Mouse (Mus musculus): ENCODE data around the gene Nol8. TPM values are rescaled to one million over a fixed set of nuclear protein-coding genes. Genes with fewer than 3 reads are reported as not detected.
A peak's percentile ranks its signal among the peaks of the same experiment; 100 is the strongest.

Gene Nol8
- polyA plus RNA-seq, 1 experiment from 2014 or later, result 16.3 TPM

DNA sequence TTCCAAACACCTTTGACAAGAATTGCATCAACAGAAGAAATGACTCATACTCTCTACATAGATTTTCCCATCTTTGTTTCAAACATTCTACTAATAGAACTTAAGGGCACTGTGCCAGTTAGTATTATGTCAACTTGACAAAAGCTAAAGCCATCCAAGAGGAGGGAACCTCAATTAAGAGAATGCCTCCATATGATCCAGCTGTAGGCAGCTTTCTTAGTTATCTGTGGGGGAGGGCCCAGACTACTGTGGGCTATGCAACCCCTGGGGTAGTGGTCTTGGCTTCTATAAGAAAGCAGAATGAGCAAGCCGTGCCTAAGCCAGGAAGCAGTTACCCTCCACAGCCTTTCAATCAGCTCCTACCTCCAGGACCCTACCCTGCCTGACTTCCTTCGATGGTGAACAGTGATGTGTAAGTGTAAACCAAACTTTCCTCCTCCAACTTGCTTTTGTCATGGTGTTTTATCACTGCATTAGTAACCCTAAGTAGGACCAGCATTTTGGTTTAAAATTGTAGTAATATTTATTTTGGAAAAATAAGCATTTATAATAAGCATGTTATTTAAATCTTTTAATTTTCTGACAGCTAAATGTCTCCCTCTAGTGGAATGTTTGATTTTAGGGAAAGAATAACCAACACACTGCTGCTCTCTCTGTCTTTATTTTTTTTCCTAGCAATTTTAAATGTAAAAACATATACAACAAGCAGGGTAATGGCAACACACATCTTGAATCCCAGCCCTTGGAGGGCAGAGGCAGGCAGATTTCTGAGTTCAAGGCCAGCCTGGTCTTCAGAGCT lies 7.9 kb upstream of the Nol8 start:
- no peak for ATAC-seq (replicated peaks; ENCODE audit: low FRiP score)
- H3K27ac ChIP-seq, result no peak overlapping the region
- 83% methylated on average over 2 of the region's 2 CpGs for WGBS
- H3K4me1 ChIP-seq, result no peaks in the 10 kb centered on the region
- no peak overlapping the region for H3K4me2 ChIP-seq
- H3K9ac ChIP-seq, result no peak overlapping the region
- peaks cover 7% of the 10 kb centered on the region for H3K36me3 ChIP-seq
- no peaks in the 10 kb centered on the region for H3K9me3 ChIP-seq (replicated peaks)
- no peaks in the 10 kb centered on the region for H3K27me3 ChIP-seq
- no peak overlapping the region for H3K4me3 ChIP-seq (replicated peaks)

GRCm38 (mm10) chr13:49646019-49646418 lies 6.9 kb upstream of the Nol8 start:
- Histone ChIP-seq H3K36me3 (peaks cover 4% of the 10 kb centered on the region; the same call in 1 of the 2 replicates), H3K4me2 (no peak overlapping the region), H3K9me3 (replicated peaks) (no peaks in the 10 kb centered on the region), H3K27ac (no peak overlapping the region), H3K4me3 (replicated peaks) (no peak overlapping the region), H3K4me1 (no peaks in the 10 kb centered on the region), H3K9ac (no peak overlapping the region), H3K27me3 (no peaks in the 10 kb centered on the region)
- 91% methylated on average over 1 of the region's 1 CpGs for WGBS
- no peak for ATAC-seq (replicated peaks; ENCODE audit: low FRiP score)

GRCm38 (mm10) chr13:49651136-49651535 lies 1.7 kb upstream of the Nol8 start:
- Histone ChIP-seq H3K27me3 (no peaks in the 10 kb centered on the region), H3K9ac (no peak overlapping the region), H3K4me2 (peak overlapping the region; percentile 87), H3K9me3 (replicated peaks) (no peaks in the 10 kb centered on the region), H3K4me3 (replicated peaks) (peak overlapping the region; percentile 91; the same call in 1 of the 2 replicates), H3K27ac (no peak overlapping the region), H3K4me1 (peaks cover 22% of the 10 kb centered on the region), H3K36me3 (peaks cover 8% of the 10 kb centered on the region; the same call in 1 of the 2 replicates)
- ATAC-seq (replicated peaks; ENCODE audit: low FRiP score), result no peak
- WGBS, result 59% methylated on average over 2 of the region's 2 CpGs

GRCm38 (mm10) chr13:49651781-49652351 lies 1.0 kb upstream of the Nol8 start:
- no peak overlapping the region for H3K27ac ChIP-seq
- peaks cover 9% of the 10 kb centered on the region; the same call in 1 of the 2 replicates for H3K36me3 ChIP-seq
- no peaks in the 10 kb centered on the region for H3K27me3 ChIP-seq
- H3K9ac ChIP-seq, result peak overlapping the region; percentile 69
- peaks cover 22% of the 10 kb centered on the region for H3K4me1 ChIP-seq
- 3% methylated on average over 4 of the region's 4 CpGs for WGBS
- no peaks in the 10 kb centered on the region for H3K9me3 ChIP-seq (replicated peaks)
- H3K4me2 ChIP-seq, result peak overlapping the region; percentile 87
- ATAC-seq (replicated peaks; ENCODE audit: low FRiP score), result no peak
- peak overlapping the region; percentile 91 for H3K4me3 ChIP-seq (replicated peaks)

GRCm38 (mm10) chr13:49653180-49653541 lies 283 bp downstream of the Nol8 start:
- H3K27me3 ChIP-seq, result no peaks in the 10 kb centered on the region
- WGBS, result under 1% methylated on average over 16 of the region's 16 CpGs
- H3K27ac ChIP-seq, result peak overlapping the region; percentile 81
- peak overlapping the region; percentile 91 for H3K4me3 ChIP-seq (replicated peaks)
- peak; percentile 85 for ATAC-seq (replicated peaks; ENCODE audit: low FRiP score)
- H3K36me3 ChIP-seq, result peaks cover 14% of the 10 kb centered on the region; the same call in 1 of the 2 replicates
- H3K4me1 ChIP-seq, result peaks cover 22% of the 10 kb centered on the region
- peak overlapping the region; percentile 87 for H3K4me2 ChIP-seq
- peak overlapping the region; percentile 54 for H3K9ac ChIP-seq
- H3K9me3 ChIP-seq (replicated peaks), result no peaks in the 10 kb centered on the region

- Histone ChIP-seq H3K4me1 (peaks cover 9% of the 10 kb centered on the region), H3K4me2 (no peak overlapping the region), H3K36me3 (peaks cover 55% of the 10 kb centered on the region), H3K9ac (no peak overlapping the region), H3K9me3 (replicated peaks) (no peaks in the 10 kb centered on the region), H3K27me3 (no peaks in the 10 kb centered on the region), H3K4me3 (replicated peaks) (no peak overlapping the region), H3K27ac (no peak overlapping the region)
- no peak for ATAC-seq (replicated peaks; ENCODE audit: low FRiP score)
- WGBS, result 84% methylated on average over 2 of the region's 2 CpGs
These were observed 24.9 kb downstream of the Nol8 start for GRCm38 (mm10) chr13:49677793-49678192.

- no peaks in the 10 kb centered on the region for H3K9me3 ChIP-seq (replicated peaks)
- no peaks in the 10 kb centered on the region for H3K27me3 ChIP-seq
- peak within 1 kb of the TSS; percentile 88 for H3K9ac ChIP-seq
- ATAC-seq (replicated peaks; ENCODE audit: low FRiP score), result peak; percentile 100
- 5% methylated on average over 26 of the region's 26 CpGs for WGBS
- peaks cover 18% of the 10 kb centered on the region for H3K4me1 ChIP-seq
- peaks cover 24% of the 10 kb centered on the region for H3K36me3 ChIP-seq
- peak within 1 kb of the TSS; percentile 84 for H3K4me2 ChIP-seq
- peak within 1 kb of the TSS; percentile 84 for H3K27ac ChIP-seq
- H3K4me3 ChIP-seq (replicated peaks), result peak within 1 kb of the TSS; percentile 94
These were observed 28.7 kb downstream of the Nol8 start, which contains the start of gene Iars for GRCm38 (mm10) chr13:49681351-49682232. Gene Iars (plus strand): TSS chr13:49682100.

GRCm38 (mm10) chr13:49682233-49682846 lies 29.5 kb downstream of the Nol8 start:
- Histone ChIP-seq H3K4me1 (peaks cover 18% of the 10 kb centered on the region), H3K27ac (peak overlapping the region; percentile 84), H3K9me3 (replicated peaks) (no peaks in the 10 kb centered on the region), H3K27me3 (no peaks in the 10 kb centered on the region), H3K4me3 (replicated peaks) (peak overlapping the region; percentile 94), H3K4me2 (peak overlapping the region; percentile 84), H3K36me3 (peaks cover 20% of the 10 kb centered on the region), H3K9ac (peak overlapping the region; percentile 88)
- WGBS, result 1% methylated on average over 20 of the region's 20 CpGs
- ATAC-seq (replicated peaks; ENCODE audit: low FRiP score), result peak; percentile 3; the same call in 1 of the 2 replicates

GRCm38 (mm10) chr13:49684266-49684665 lies 31.4 kb downstream of the Nol8 start:
- H3K4me3 ChIP-seq (replicated peaks), result no peak overlapping the region
- H3K27ac ChIP-seq, result no peak overlapping the region
- H3K4me1 ChIP-seq, result peaks cover 18% of the 10 kb centered on the region
- H3K9me3 ChIP-seq (replicated peaks), result no peaks in the 10 kb centered on the region
- H3K36me3 ChIP-seq, result peaks cover 26% of the 10 kb centered on the region
- no peak for ATAC-seq (replicated peaks; ENCODE audit: low FRiP score)
- no peaks in the 10 kb centered on the region for H3K27me3 ChIP-seq
- H3K9ac ChIP-seq, result no peak overlapping the region
- no peak overlapping the region for H3K4me2 ChIP-seq
- WGBS, result 79% methylated on average over 4 of the region's 4 CpGs

GRCm38 (mm10) chr13:49691056-49691455 lies 38.2 kb downstream of the Nol8 start:
- H3K9me3 ChIP-seq (replicated peaks), result no peaks in the 10 kb centered on the region
- no peak overlapping the region for H3K4me2 ChIP-seq
- no peaks in the 10 kb centered on the region for H3K27me3 ChIP-seq
- ATAC-seq (replicated peaks; ENCODE audit: low FRiP score), result no peak
- peaks cover 62% of the 10 kb centered on the region for H3K36me3 ChIP-seq
- H3K4me3 ChIP-seq (replicated peaks), result no peak overlapping the region
- no peak overlapping the region for H3K27ac ChIP-seq
- WGBS, result 98% methylated on average over 5 of the region's 5 CpGs
- no peaks in the 10 kb centered on the region for H3K4me1 ChIP-seq
- H3K9ac ChIP-seq, result no peak overlapping the region

DNA sequence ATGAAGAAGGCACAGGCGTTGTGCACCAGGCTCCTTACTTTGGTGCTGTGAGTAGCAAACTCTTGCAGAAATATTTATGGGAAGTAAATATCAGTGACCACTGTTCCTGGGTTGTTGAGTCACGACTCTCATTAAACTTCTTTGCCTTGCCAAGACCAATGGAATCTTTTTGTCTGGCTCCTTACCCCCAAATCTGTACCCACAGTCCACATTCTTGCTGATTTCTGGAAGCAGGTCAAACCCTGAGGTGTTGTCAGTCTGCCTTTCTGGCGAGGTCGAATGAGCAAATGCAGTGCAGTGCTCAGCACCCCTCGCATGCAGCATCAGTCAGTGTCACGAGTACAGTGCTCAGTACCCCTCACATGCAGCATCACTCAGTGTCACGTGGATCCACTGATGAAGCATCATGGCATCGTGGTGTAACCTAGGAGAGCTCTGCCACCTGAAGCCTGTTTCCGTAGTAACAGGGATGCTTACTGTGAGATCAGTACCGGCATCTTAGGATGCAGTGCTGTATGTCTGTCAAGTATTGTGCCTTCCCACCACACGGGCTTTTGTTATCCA lies 50.4 kb downstream of the Nol8 start:
- no peak overlapping the region for H3K4me2 ChIP-seq
- no peak overlapping the region for H3K4me3 ChIP-seq (replicated peaks)
- no peak overlapping the region for H3K9ac ChIP-seq
- no peak for ATAC-seq (replicated peaks; ENCODE audit: low FRiP score)
- no peaks in the 10 kb centered on the region for H3K4me1 ChIP-seq
- no peak overlapping the region for H3K27ac ChIP-seq
- 91% methylated on average over 11 of the region's 11 CpGs for WGBS
- H3K9me3 ChIP-seq (replicated peaks), result no peaks in the 10 kb centered on the region
- no peaks in the 10 kb centered on the region for H3K27me3 ChIP-seq
- H3K36me3 ChIP-seq, result peaks cover 82% of the 10 kb centered on the region
